Mouse (Mus musculus) MEL (cell line): ENCODE data around the gene Chmp3.

Source experiments
- CHD2 ChIP-seq: IDR thresholded peaks from 2 replicates; pipeline ENCODE4 v1.6.1; 2011; ENCODE audit warnings: low read length, improper control_type of control experiment
- CTCF ChIP-seq, 3 experiments: IDR thresholded peaks in 2 of 3; conservative IDR thresholded peaks in 1 of 3; 2 replicates each; pipeline ENCODE4 v1.5.1; 2011 to 2012; ENCODE audit warnings: low read length in 3 of 3, low read depth in 2 of 3, mild to moderate bottlenecking in 2 of 3, improper control_type of control experiment in 1 of 3, inconsistent platforms in 1 of 3, mixed read lengths in 1 of 3, moderate library complexity in 1 of 3; ENCODE audit not compliant: control insufficient read depth in 1 of 3, insufficient read depth in 1 of 3, poor library complexity in 1 of 3, severe bottlenecking in 1 of 3
- E2F4 ChIP-seq: IDR thresholded peaks from 2 replicates; pipeline ENCODE4 v1.6.1; 2011; ENCODE audit warnings: low read depth, low read length, improper control_type of control experiment, borderline replicate concordance
- EP300 ChIP-seq, 2 experiments: IDR thresholded peaks; 2 replicates each; pipeline ENCODE4 v1.6.1; 2011; ENCODE audit warnings: improper control_type of control experiment in 2 of 2, low read length in 2 of 2, low read depth in 1 of 2, mild to moderate bottlenecking in 1 of 2
- MAX ChIP-seq: IDR thresholded peaks from 2 replicates; pipeline ENCODE4 v1.6.1; 2011; ENCODE audit warnings: low read length, improper control_type of control experiment
- MYB ChIP-seq: IDR thresholded peaks from 2 replicates; pipeline ENCODE4 v1.6.1; 2011; ENCODE audit warnings: mild to moderate bottlenecking, low read depth, low read length, improper control_type of control experiment
- MYC ChIP-seq: IDR thresholded peaks from 2 replicates; pipeline ENCODE4 v1.6.1; 2011; ENCODE audit warnings: low read depth, mild to moderate bottlenecking, low read length, improper control_type of control experiment, moderate library complexity
- POLR2A ChIP-seq, 2 experiments: IDR thresholded peaks; 2 replicates each; pipeline ENCODE4 v1.6.1; 2011 to 2012; ENCODE audit warnings: low read length in 2 of 2, mild to moderate bottlenecking in 2 of 2, control low read depth in 1 of 2, improper control_type of control experiment in 1 of 2, low read depth in 1 of 2, moderate library complexity in 1 of 2; ENCODE audit not compliant: control insufficient read depth in 1 of 2, insufficient read depth in 1 of 2, poor library complexity in 1 of 2
- ZKSCAN1 ChIP-seq: IDR thresholded peaks from 2 replicates; pipeline ENCODE4 v1.6.1; 2012; ENCODE audit warnings: low read depth, mild to moderate bottlenecking, inconsistent platforms, low read length, improper control_type of control experiment, moderate library complexity

GRCm38 (mm10) chr6:71527826-71528225, 15.8 kb upstream of the Chmp3 start:
- TF ChIP-seq E2F4 = no peak
- no peak for TF ChIP-seq CHD2
- TF ChIP-seq EP300 (IDR thresholded peaks at IDR 0.05; ENCODE audit: low read depth in 1 of 2, low read length in 2 of 2) = no peak
- TF ChIP-seq MYB = no peak
- no peak for TF ChIP-seq CTCF (IDR thresholded peaks at IDR 0.05 in 2 of 3, conservative IDR thresholded peaks at IDR 0.05 in 1 of 3; ENCODE audit: control insufficient read depth in 1 of 3, insufficient read depth in 1 of 3, low read depth in 2 of 3, low read length in 3 of 3, poor library complexity in 1 of 3, severe bottlenecking in 1 of 3)
- no peak for TF ChIP-seq MYC
- no peak for TF ChIP-seq POLR2A (IDR thresholded peaks at IDR 0.05; ENCODE audit: control insufficient read depth in 1 of 2, insufficient read depth in 1 of 2, low read depth in 1 of 2, low read length in 2 of 2, poor library complexity in 1 of 2)
- no peak for TF ChIP-seq ZKSCAN1
- TF ChIP-seq MAX = no peak
